Mouse (Mus musculus) lung, embryonic 15.5 days (tissue): ENCODE data around the gene Fbl. TPM values are rescaled to one million over a fixed set of nuclear protein-coding genes. Genes with fewer than 3 reads are reported as not detected.
"Not testable (repeated sequence)": the region's sequence is repeated elsewhere in the genome, so short reads cannot be mapped to it uniquely, and the experiment has no call there.

Source experiments
- ATAC-seq: fragments of 200-750 bp; cut with Nextera tagmentation; 2 replicates; pipeline ENCODE4 v1.8.0; 2017; ENCODE audit warnings: moderate number of reproducible peaks, borderline replicate concordance; ENCODE audit not compliant: low FRiP score, low TSS enrichment; ENCODE audit errors: extremely low read depth
- H3K27ac ChIP-seq: fragments of 300-500 bp; sonication (generic); 2 replicates; pipeline ENCODE4 v1.5.1; 2015; ENCODE audit warnings: moderate library complexity, mild to moderate bottlenecking, inconsistent platforms
- H3K27me3 ChIP-seq: fragments of 300-500 bp; sonication (generic); 2 replicates; pipeline ENCODE4 v1.6.1; 2015; ENCODE audit warnings: inconsistent platforms
- H3K36me3 ChIP-seq: fragments of 300-500 bp; sonication (generic); 2 replicates; pipeline ENCODE4 v1.6.1; 2015; ENCODE audit warnings: inconsistent platforms
- H3K4me1 ChIP-seq: fragments of 300-500 bp; sonication (generic); 2 replicates; pipeline ENCODE4 v1.6.1; 2015; ENCODE audit warnings: inconsistent platforms
- H3K4me2 ChIP-seq: fragments of 300-500 bp; sonication (generic); 2 replicates; pipeline ENCODE4 v1.6.1; 2015; ENCODE audit warnings: inconsistent platforms, mild to moderate bottlenecking, moderate library complexity
- H3K4me3 ChIP-seq: fragments of 300-500 bp; sonication (generic); 2 replicates; pipeline ENCODE4 v1.5.1; 2015; ENCODE audit warnings: mild to moderate bottlenecking, inconsistent platforms
- H3K9ac ChIP-seq: fragments of 300-500 bp; sonication (generic); 2 replicates; pipeline ENCODE4 v1.6.1; 2015; ENCODE audit warnings: inconsistent platforms
- H3K9me3 ChIP-seq: fragments of 300-500 bp; sonication (generic); 2 replicates; pipeline ENCODE4 v1.6.1; 2016; ENCODE audit warnings: inconsistent platforms
- WGBS: fragments of 180-500 bp; shearing (Covaris S2); methylation state at CpG from one replicate; pipeline ENCODE4 v1.1.7; 2015; 5-methylcytosine and 5-hydroxymethylcytosine counted together
- polyA plus RNA-seq: library from polyadenylated mRNA; unstranded; fragments of >200 nt; fragmentation: Nextera tagmentation; extraction: Ambion mirVana; gene quantifications from 2 replicates; pipeline ENCODE4 v1.2.1, GENCODE M21; 2015

The Fbl gene
- polyA plus RNA-seq, 1 experiment from 2014 or later = 119 TPM

DNA sequence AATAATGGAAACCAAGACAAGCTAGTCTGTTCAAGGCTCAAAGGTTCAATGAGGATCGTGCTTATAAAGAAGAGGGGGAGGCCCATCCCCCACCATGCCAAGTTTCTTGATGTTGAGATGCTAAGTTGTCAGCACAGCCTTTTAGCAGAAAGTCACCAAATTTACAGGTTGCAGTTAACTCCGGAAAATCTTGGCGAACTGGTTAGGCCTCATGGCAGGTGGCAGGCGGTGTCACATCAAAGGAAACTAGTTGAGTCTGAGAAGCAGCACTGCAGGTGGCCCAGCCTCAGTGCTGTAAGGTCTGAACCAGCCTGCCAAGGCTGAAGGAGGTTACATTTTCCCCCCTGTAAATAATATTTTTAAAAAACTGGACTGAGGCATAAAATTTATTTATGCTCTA lies 57.3 kb downstream of the Fbl start:
- WGBS = 86% methylated on average over 4 of the region's 4 CpGs
- H3K4me2 ChIP-seq, H3K9me3 ChIP-seq, H3K4me3 ChIP-seq, H3K27ac ChIP-seq, H3K27me3 ChIP-seq, H3K4me1 ChIP-seq, ATAC-seq, H3K36me3 ChIP-seq, H3K9ac ChIP-seq: not testable (repeated sequence)

- not testable (repeated sequence) for H3K9ac ChIP-seq, H3K9me3 ChIP-seq, ATAC-seq, H3K27me3 ChIP-seq, H3K27ac ChIP-seq, H3K4me2 ChIP-seq, H3K4me3 ChIP-seq, H3K36me3 ChIP-seq, H3K4me1 ChIP-seq
- 89% methylated on average over 4 of the region's 4 CpGs for WGBS
Observed at GRCm38 (mm10) chr7:28227421-28227820, 57.9 kb downstream of the Fbl start.

Other genes with a start within 250 kb of the Fbl start
- gene Zfp974, start 240.2 kb upstream of the Fbl start, polyA plus RNA-seq = 8.7 and 8.9 TPM in 2 replicates
- 18.6 and 20.9 TPM in 2 replicates for gene Zfp780b, start 190.5 kb upstream of the Fbl start, polyA plus RNA-seq
- gene Zfp850, start 155.6 kb upstream of the Fbl start, polyA plus RNA-seq = 4.0 and 4.8 TPM in 2 replicates
- 294 and 297 TPM in 2 replicates for gene Psmc4, start 119.6 kb upstream of the Fbl start, polyA plus RNA-seq
- gene Fcgbp, start 98.5 kb upstream of the Fbl start, polyA plus RNA-seq = 1.2 TPM in 2 replicates
- 0.03 and 0.04 TPM in 2 replicates for gene 9530053A07Rik, start 40.2 kb upstream of the Fbl start, polyA plus RNA-seq
- 12.7 and 13.9 TPM in 2 replicates for gene Dyrk1b, start 9.8 kb downstream of the Fbl start, polyA plus RNA-seq
- 6.6 and 9.0 TPM in 2 replicates for gene Eid2, start 98.2 kb downstream of the Fbl start, polyA plus RNA-seq
- 11.4 and 11.8 TPM in 2 replicates for gene Eid2b, start 108.0 kb downstream of the Fbl start, polyA plus RNA-seq
- not detected in 2 replicates for gene Selenov, start 121.5 kb downstream of the Fbl start, polyA plus RNA-seq
- 0.75 and 0.94 TPM in 2 replicates for gene Dll3, start 132.5 kb downstream of the Fbl start, polyA plus RNA-seq
- 146 and 147 TPM in 2 replicates for gene Timm50, start 142.4 kb downstream of the Fbl start, polyA plus RNA-seq
- gene Supt5, start 169.0 kb downstream of the Fbl start, polyA plus RNA-seq = 83.2 and 88.4 TPM in 2 replicates
- gene Rps16, start 180.9 kb downstream of the Fbl start, polyA plus RNA-seq = 979 and 1,114 TPM in 2 replicates
- gene Plekhg2, start 202.9 kb downstream of the Fbl start, polyA plus RNA-seq = 59.4 and 67.9 TPM in 2 replicates
- 16.4 and 17.9 TPM in 2 replicates for gene Zfp36, start 210.5 kb downstream of the Fbl start, polyA plus RNA-seq
- 51.2 and 53.8 TPM in 2 replicates for gene Med29, start 223.0 kb downstream of the Fbl start, polyA plus RNA-seq
- gene Paf1, start 223.2 kb downstream of the Fbl start, polyA plus RNA-seq = 80.7 and 88.2 TPM in 2 replicates